Mouse (Mus musculus): ENCODE measurements around the gene Pgf.

- TF ChIP-seq CTCF (IDR thresholded peaks at IDR 0.05) (no peak), EP300 (IDR thresholded peaks at IDR 0.05; ENCODE audit: insufficient read depth, low read depth, low read length) (no peak)
These were observed 8.8 kb upstream of the Pgf start for GRCm38 (mm10) chr12:85186361-85186760.
